Mouse (Mus musculus): Measurements from ENCODE around the gene Shld2.

Gene Shld2

GRCm38 (mm10) chr14:34310234-34310965, at the start of gene Shld2, which contains the start of gene Glud1:
Shld2 (minus strand) TSS chr14:34310493.
Glud1 (plus strand) TSS chr14:34310727.
- peak; percentile 95 for DNase-seq (ENCODE audit: low spot score)

- no peak for DNase-seq (ENCODE audit: low spot score)
Observed at GRCm38 (mm10) chr14:34359676-34360244, 49.5 kb upstream of the Shld2 start.

GRCm38 (mm10) chr14:34357671-34358455, 47.6 kb upstream of the Shld2 start:
- no peak for DNase-seq (ENCODE audit: low spot score)

- no peak for DNase-seq (ENCODE audit: low spot score)
Observed at GRCm38 (mm10) chr14:34355301-34355700, 45.0 kb upstream of the Shld2 start, which contains the start of gene Fam25c. Fam25c (minus strand) TSS chr14:34355433.

- DNase-seq (ENCODE audit: low spot score) = no peak
Observed at GRCm38 (mm10) chr14:34354456-34354855, 44.2 kb upstream of the Shld2 start.

- no peak for DNase-seq (ENCODE audit: low spot score)
Observed at GRCm38 (mm10) chr14:34353326-34353725, 43.0 kb upstream of the Shld2 start.

- no peak for DNase-seq (ENCODE audit: low spot score)
Observed at GRCm38 (mm10) chr14:34352523-34352922, 42.2 kb upstream of the Shld2 start.

GRCm38 (mm10) chr14:34351660-34352059, 41.4 kb upstream of the Shld2 start:
- no peak for DNase-seq (ENCODE audit: low spot score)

GRCm38 (mm10) chr14:34349007-34349406, 38.7 kb upstream of the Shld2 start:
- no peak for DNase-seq (ENCODE audit: low spot score)

GRCm38 (mm10) chr14:34348301-34348700, 38.0 kb upstream of the Shld2 start:
- no peak for DNase-seq (ENCODE audit: low spot score)

- DNase-seq (ENCODE audit: low spot score) = no peak
Observed at GRCm38 (mm10) chr14:34347084-34347483, 36.8 kb upstream of the Shld2 start.

- DNase-seq (ENCODE audit: low spot score) = no peak
Observed at GRCm38 (mm10) chr14:34345771-34346566, 35.7 kb upstream of the Shld2 start.

GRCm38 (mm10) chr14:34344361-34344760, 34.1 kb upstream of the Shld2 start:
- DNase-seq (ENCODE audit: low spot score) = no peak

GRCm38 (mm10) chr14:34343078-34343477, 32.8 kb upstream of the Shld2 start:
- DNase-seq (ENCODE audit: low spot score) = no peak

GRCm38 (mm10) chr14:34341993-34342392, 31.7 kb upstream of the Shld2 start:
- DNase-seq (ENCODE audit: low spot score) = no peak

- DNase-seq (ENCODE audit: low spot score) = no peak
Observed at GRCm38 (mm10) chr14:34339446-34339845, 29.2 kb upstream of the Shld2 start.

- DNase-seq (ENCODE audit: low spot score) = no peak
Observed at GRCm38 (mm10) chr14:34332476-34332875, 22.2 kb upstream of the Shld2 start.

- no peak for DNase-seq (ENCODE audit: low spot score)
Observed at GRCm38 (mm10) chr14:34331886-34332285, 21.6 kb upstream of the Shld2 start.

- DNase-seq (ENCODE audit: low spot score) = no peak
Observed at GRCm38 (mm10) chr14:34330657-34331158, 20.4 kb upstream of the Shld2 start.

GRCm38 (mm10) chr14:34327618-34328017, 17.3 kb upstream of the Shld2 start:
- no peak for DNase-seq (ENCODE audit: low spot score)

GRCm38 (mm10) chr14:34326606-34327005, 16.3 kb upstream of the Shld2 start:
- no peak for DNase-seq (ENCODE audit: low spot score)

GRCm38 (mm10) chr14:34323576-34324085, 13.3 kb upstream of the Shld2 start:
- no peak for DNase-seq (ENCODE audit: low spot score)

All from testis, postnatal 14 days (tissue).